Mouse (Mus musculus) cerebellum, adult 2 months (tissue): Measurements from ENCODE around the gene Gtf3c1.

ENCODE experiments used
- CTCF ChIP-seq: fragments of 200-500 bp; IDR thresholded peaks from 2 replicates; pipeline ENCODE4 v1.5.1; 2011; ENCODE audit warnings: low read depth, mild to moderate bottlenecking, control low read depth, low read length, moderate library complexity, borderline replicate concordance; ENCODE audit not compliant: insufficient read depth
- POLR2A ChIP-seq: fragments of 200-500 bp; IDR thresholded peaks from 2 replicates; pipeline ENCODE4 v1.6.1; 2011; ENCODE audit warnings: low read length, control low read depth, borderline replicate concordance; ENCODE audit not compliant: insufficient read depth

GRCm38 (mm10) chr7:125679936-125680335 is 27.6 kb downstream of the Gtf3c1 start:
- TF ChIP-seq POLR2A (no peak), CTCF (no peak)
